26 mouse cellular contexts compared by ENCODE assay signal in genomic region chr2:55517297-55517696, GRCm38 (mm10).
A peak's percentile ranks its signal among the peaks of the same experiment; 100 is the strongest.
DNase-seq lines count a peak whose midpoint lies in the region; ATAC-seq and TF ChIP-seq lines count a peak whose summit lies in the region.
"Had no signal": no experiment of that assay in that cellular context is flagged by ENCODE, and none has a peak within 500 bp of the region (broad histone marks: within the 10 kb centered on the region; RNA-seq: fewer than 3 reads in every experiment).

No protein-coding gene starts in this region.

- H3K27me3 ChIP-seq in lung, embryonic 14.5 days (ENCODE audit: insufficient read depth, low read length), result no peaks in the 10 kb centered on the region
- no peaks in the 10 kb centered on the region for H3K27me3 ChIP-seq in lung, postnatal 0 days (replicated peaks; ENCODE audit: insufficient read depth, low read length)
- no peaks in the 10 kb centered on the region for H3K27me3 ChIP-seq in midbrain, embryonic 16.5 days (ENCODE audit: control insufficient read depth, insufficient read depth, low read depth, low read length)
- H3K27me3 ChIP-seq in heart, embryonic 10.5 days (ENCODE audit: insufficient read depth, poor library complexity, severe bottlenecking), result no peaks in the 10 kb centered on the region
- H3K27me3 ChIP-seq: CH12.LX; embryonic facial prominence, embryonic 12.5 days; forebrain, embryonic 13.5 days; forebrain, embryonic 15.5 days; Patski had no signal

- no peak overlapping the region for H3K9ac ChIP-seq in lung, embryonic 14.5 days
- no peak overlapping the region for H3K9ac ChIP-seq in lung, postnatal 0 days (replicated peaks; ENCODE audit: low read depth)
- no peak overlapping the region for H3K9ac ChIP-seq in midbrain, embryonic 16.5 days (ENCODE audit: low read depth, low read length)
- H3K9ac ChIP-seq: embryonic facial prominence, embryonic 12.5 days; forebrain, embryonic 13.5 days; forebrain, embryonic 15.5 days; forebrain, postnatal 0 days had no signal

- H3K4me3 ChIP-seq in lung, embryonic 14.5 days (ENCODE audit: low read depth, low read length), result no peak overlapping the region
- H3K4me3 ChIP-seq in lung, postnatal 0 days (ENCODE audit: low read depth, low read length), result no peak overlapping the region
- no peak overlapping the region for H3K4me3 ChIP-seq in midbrain, embryonic 16.5 days (ENCODE audit: low read depth, low read length)
- no peak overlapping the region for H3K4me3 ChIP-seq in heart, embryonic 10.5 days
- H3K4me3 ChIP-seq: embryonic facial prominence, embryonic 10.5 days; embryonic facial prominence, embryonic 12.5 days; forebrain, embryonic 13.5 days; forebrain, embryonic 15.5 days had no signal

- H3K4me1 ChIP-seq in lung, embryonic 14.5 days (ENCODE audit: insufficient read depth), result no peaks in the 10 kb centered on the region
- H3K4me1 ChIP-seq in lung, postnatal 0 days (ENCODE audit: insufficient read depth, low read depth, low read length), result no peaks in the 10 kb centered on the region
- no peaks in the 10 kb centered on the region for H3K4me1 ChIP-seq in midbrain, embryonic 16.5 days (ENCODE audit: control insufficient read depth, insufficient read depth, low read length)
- H3K4me1 ChIP-seq in heart, embryonic 10.5 days, result no peaks in the 10 kb centered on the region
- H3K4me1 ChIP-seq: embryonic facial prominence, embryonic 10.5 days; embryonic facial prominence, embryonic 12.5 days; forebrain, embryonic 13.5 days; forebrain, embryonic 15.5 days had no signal

- no peak for TF ChIP-seq EP300 in lung, postnatal 0 days (IDR thresholded peaks at IDR 0.05)

- TF ChIP-seq CTCF in lung, embryonic 14.5 days (IDR thresholded peaks at IDR 0.05; ENCODE audit: low read depth), result no peak
- no peak for TF ChIP-seq CTCF in lung, postnatal 0 days (IDR thresholded peaks at IDR 0.05)

- DNase-seq in lung, embryonic 14.5 days, result peak; percentile 2
- DNase-seq in lung, postnatal 0 days (ENCODE audit: low spot score), result no peak
- peak; percentile 60 for DNase-seq in Muller cell, postnatal 12 days (ENCODE audit: inconsistent ontology term)
- DNase-seq in brain, adult 2 months (ENCODE audit: low read depth, low spot score), result peak; percentile 39
- DNase-seq in frontal cortex, postnatal 25 days (ENCODE audit: low spot score in 2 of 2), result no peak
- DNase-seq in heart, embryonic 10.5 days (ENCODE audit: low spot score), result no peak
- DNase-seq: adrenal gland, adult 8-10 months; adrenal gland, postnatal 14 days; adrenal gland, postnatal 36 days; cerebellum, adult 11 months; cerebellum, adult 18-20 months; cerebellum, adult 8-10 months; cerebellum, adult 9-11 months; cerebellum, postnatal 14 days; cerebellum, postnatal 36 days; forebrain, postnatal 0 days had no signal

- H3K36me3 ChIP-seq in lung, embryonic 14.5 days (ENCODE audit: insufficient read depth), result no peaks in the 10 kb centered on the region
- H3K36me3 ChIP-seq in lung, postnatal 0 days (ENCODE audit: insufficient read depth, low read length), result no peaks in the 10 kb centered on the region
- H3K36me3 ChIP-seq in midbrain, embryonic 16.5 days (ENCODE audit: control insufficient read depth, insufficient read depth, low read length), result no peaks in the 10 kb centered on the region
- H3K36me3 ChIP-seq in heart, embryonic 10.5 days, result no peaks in the 10 kb centered on the region
- H3K36me3 ChIP-seq: embryonic facial prominence, embryonic 10.5 days; embryonic facial prominence, embryonic 12.5 days; forebrain, embryonic 15.5 days; G1E had no signal

- H3K4me2 ChIP-seq in lung, embryonic 14.5 days, result no peak overlapping the region
- no peak overlapping the region for H3K4me2 ChIP-seq in lung, postnatal 0 days (replicated peaks; ENCODE audit: low read depth, low read length)
- no peak overlapping the region for H3K4me2 ChIP-seq in midbrain, embryonic 16.5 days (ENCODE audit: low read length)
- H3K4me2 ChIP-seq: embryonic facial prominence, embryonic 12.5 days; forebrain, embryonic 13.5 days; forebrain, embryonic 15.5 days had no signal

- no peak overlapping the region for H3K27ac ChIP-seq in lung, embryonic 14.5 days (ENCODE audit: low read depth)
- H3K27ac ChIP-seq in lung, postnatal 0 days (ENCODE audit: low read length), result no peak overlapping the region
- H3K27ac ChIP-seq in midbrain, embryonic 16.5 days (ENCODE audit: low read length), result no peak overlapping the region
- no peak overlapping the region for H3K27ac ChIP-seq in heart, embryonic 10.5 days
- H3K27ac ChIP-seq: embryonic facial prominence, embryonic 10.5 days; embryonic facial prominence, embryonic 12.5 days; forebrain, embryonic 13.5 days; forebrain, embryonic 15.5 days had no signal

- ATAC-seq in lung, embryonic 14.5 days (ENCODE audit: insufficient read depth), result no peak
- no peak for ATAC-seq in lung, postnatal 0 days
- no peak for ATAC-seq in midbrain, embryonic 16.5 days
- ATAC-seq: activated CD4-positive, CD25-positive, alpha-beta regulatory T cell, adult 4 months; CD4-positive, CD25-positive, alpha-beta regulatory T cell, adult 4 months; forebrain, embryonic 13.5 days; forebrain, embryonic 15.5 days; forebrain, postnatal 0 days; Patski had no signal

- no peaks in the 10 kb centered on the region for H3K9me3 ChIP-seq in lung, embryonic 14.5 days (ENCODE audit: low read depth, low read length)
- no peaks in the 10 kb centered on the region for H3K9me3 ChIP-seq in lung, postnatal 0 days (ENCODE audit: low read length)
- no peaks in the 10 kb centered on the region for H3K9me3 ChIP-seq in midbrain, embryonic 16.5 days (replicated peaks; ENCODE audit: control insufficient read depth, low read length, poor library complexity, severe bottlenecking)
- no peaks in the 10 kb centered on the region for H3K9me3 ChIP-seq in heart, embryonic 10.5 days
- H3K9me3 ChIP-seq: embryonic facial prominence, embryonic 10.5 days; embryonic facial prominence, embryonic 12.5 days; forebrain, embryonic 13.5 days; forebrain, embryonic 15.5 days; G1E had no signal

Comparison
In these comparisons a context has a peak if more than half of its experiments do, and no peak if none do; other contexts are left out.
1. DNase-seq: peak in lung, embryonic 14.5 days (single experiment), Muller cell, postnatal 12 days (single experiment) and brain, adult 2 months (single experiment); none in lung, postnatal 0 days (single experiment), frontal cortex, postnatal 25 days (0 of 2) and heart, embryonic 10.5 days (single experiment).